Mouse (Mus musculus): ENCODE data around the gene Gpr156.

- no peak for TF ChIP-seq POLR2A (IDR thresholded peaks at IDR 0.05; ENCODE audit: control insufficient read depth, low read depth, low read length)
- no peak for TF ChIP-seq CTCF (IDR thresholded peaks at IDR 0.05; ENCODE audit: control insufficient read depth, insufficient read depth, insufficient replicate concordance, low read depth, low read length)
Measured at GRCm38 (mm10) chr16:37892667-37893066, 23.6 kb upstream of the Gpr156 start.

All from testis, adult 2 months (tissue).